Mouse (Mus musculus) embryonic fibroblast, embryonic 13.5 days (primary cell): ENCODE results near the gene Slc25a21.

ENCODE experiments used
- CTCF ChIP-seq: IDR thresholded peaks from 2 replicates; pipeline ENCODE4 v1.5.1; 2011; ENCODE audit warnings: mild to moderate bottlenecking, control low read depth, low read length, moderate library complexity, borderline replicate concordance; ENCODE audit not compliant: insufficient read depth
- POLR2A ChIP-seq: IDR thresholded peaks from 2 replicates; pipeline ENCODE4 v1.6.1; 2011; ENCODE audit warnings: low read depth, mild to moderate bottlenecking, control low read depth, low read length, moderate library complexity

- TF ChIP-seq POLR2A (no peak), CTCF (no peak)
These were observed 299.3 kb downstream of the Slc25a21 start for GRCm38 (mm10) chr12:56897976-56898375.
